Mouse (Mus musculus) cerebral cortex, adult 2 months (tissue): Measurements from ENCODE around the gene C2cd4c.

Experiments
- WGBS: fragments of 180-500 bp; shearing (Covaris S2); methylation state at CpG from one replicate; pipeline ENCODE4 v1.1.7; 2018; 5-methylcytosine and 5-hydroxymethylcytosine counted together

C2cd4c gene

GRCm38 (mm10) chr10:79612192-79613135 lies 1.4 kb downstream of the C2cd4c start:
- WGBS: 31% methylated on average over 51 of the region's 51 CpGs

GRCm38 (mm10) chr10:79611296-79611695 lies 2.5 kb downstream of the C2cd4c start:
- 55% methylated on average over 5 of the region's 5 CpGs for WGBS

DNA sequence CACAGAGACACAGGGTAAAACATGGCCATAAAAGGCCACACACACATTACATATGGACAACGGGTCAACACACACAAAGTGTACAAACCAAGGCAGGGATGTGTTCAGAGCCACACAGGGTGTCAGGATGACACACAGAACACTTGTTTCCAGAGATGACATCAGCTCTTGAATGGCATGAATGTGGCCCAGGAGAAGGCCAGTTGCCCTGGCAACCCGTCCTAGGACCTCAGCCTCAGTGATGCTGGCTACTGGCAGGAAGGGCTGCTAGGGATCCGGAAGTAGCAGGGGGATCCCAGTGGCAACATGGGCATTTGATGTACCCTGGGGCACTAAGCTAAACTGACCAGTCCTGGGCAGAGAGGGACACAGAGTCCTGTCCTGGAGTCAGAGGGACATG lies 4.5 kb downstream of the C2cd4c start:
- 62% methylated on average over 3 of the region's 3 CpGs for WGBS

DNA sequence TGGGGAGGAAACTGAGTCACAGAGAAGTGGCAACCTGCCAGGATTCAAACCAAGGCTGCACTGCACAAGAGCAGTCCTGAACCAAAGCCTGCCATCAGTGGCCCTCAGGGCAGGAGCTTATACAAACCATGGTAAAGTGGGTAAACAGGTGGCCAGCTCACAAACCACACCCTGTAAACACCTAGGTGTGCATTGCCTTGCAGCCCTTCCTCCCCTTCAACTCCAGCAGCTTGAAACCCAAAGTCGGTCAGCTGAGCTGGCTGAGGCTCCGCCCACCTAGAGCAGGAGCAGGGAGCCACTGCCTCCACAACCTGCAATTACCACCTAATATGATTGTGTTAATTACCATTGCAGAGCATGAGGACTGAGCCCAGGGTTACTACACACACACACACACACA lies 5.9 kb downstream of the C2cd4c start:
- 48% methylated on average over 2 of the region's 2 CpGs for WGBS

DNA sequence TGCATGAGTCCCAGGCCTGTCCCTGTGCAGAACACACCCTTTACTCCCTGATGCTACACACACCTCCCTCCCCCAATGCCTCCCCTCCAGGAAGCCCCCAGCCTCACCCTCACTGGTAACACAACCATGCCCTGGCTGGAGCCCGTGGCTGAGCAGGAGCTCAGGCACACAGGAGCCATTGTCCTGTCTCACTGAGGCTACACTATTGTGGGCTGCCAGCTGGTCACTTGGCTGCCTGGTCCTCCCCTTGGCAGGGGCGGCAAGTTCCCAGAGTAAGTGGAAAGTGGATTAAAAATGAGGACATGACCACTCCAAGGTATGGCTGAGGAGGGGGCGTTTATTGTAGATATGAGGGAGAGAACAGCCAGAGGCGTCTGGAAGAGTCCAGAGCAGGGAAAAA lies 7.3 kb downstream of the C2cd4c start:
- WGBS: 54% methylated on average over 4 of the region's 4 CpGs

DNA sequence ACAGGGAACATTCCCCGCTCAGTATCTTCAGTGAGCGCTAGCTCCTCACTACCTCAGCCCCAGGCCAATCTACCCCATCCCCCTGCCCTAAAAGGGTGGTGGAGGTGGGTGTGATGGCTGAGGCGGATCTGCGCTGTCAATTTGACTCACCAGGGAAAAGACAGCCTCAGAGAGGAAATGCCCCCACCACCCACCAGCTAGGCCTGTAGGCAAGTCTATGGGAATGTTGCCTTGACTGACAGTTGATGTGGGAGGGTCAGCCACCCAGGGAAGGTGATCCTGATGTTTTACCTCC lies 15.9 kb downstream of the C2cd4c start:
- 57% methylated on average over 4 of the region's 4 CpGs for WGBS

DNA sequence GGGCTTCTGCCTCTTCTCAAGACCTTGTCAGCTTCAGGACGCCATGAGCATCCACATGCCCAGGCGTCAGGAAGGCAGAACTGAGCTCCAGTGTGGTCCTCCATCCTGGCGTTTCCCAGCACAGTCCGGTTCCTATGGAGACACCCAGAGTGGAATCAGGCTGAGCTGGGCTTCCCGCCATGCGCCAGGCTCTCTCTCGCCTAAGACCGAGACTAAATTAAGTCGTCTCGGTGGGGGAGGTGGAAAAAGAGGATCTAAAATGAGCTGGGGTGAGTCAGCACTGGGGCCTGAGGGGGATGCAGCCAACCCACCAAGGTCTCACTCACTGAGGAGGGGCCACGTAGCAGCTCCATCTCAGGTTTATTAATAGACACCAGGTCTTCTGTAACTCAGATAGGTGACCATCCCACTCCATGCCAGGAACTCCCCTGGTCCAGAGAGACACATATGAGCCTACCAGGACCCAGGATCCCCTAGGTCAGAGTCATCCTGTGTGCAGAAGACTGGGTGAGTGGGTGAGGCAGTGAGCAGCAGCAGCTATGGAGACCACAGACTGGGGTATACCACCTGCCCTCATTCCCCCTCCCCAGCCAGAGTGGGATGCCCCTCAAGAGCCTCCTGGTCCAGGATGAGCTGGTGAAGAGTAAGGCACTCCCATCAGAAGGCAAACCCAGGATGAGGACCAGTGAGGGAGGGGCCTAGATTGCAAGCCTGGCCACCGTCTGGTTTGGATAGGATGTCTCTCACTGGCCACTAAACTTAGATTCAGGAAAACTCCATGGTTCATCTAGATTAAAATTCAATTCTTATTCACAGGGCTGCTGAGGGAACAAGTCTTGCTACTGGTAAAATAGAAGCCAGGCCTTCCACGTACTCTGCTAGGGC lies 16.5 kb downstream of the C2cd4c start:
- WGBS: 16% methylated on average over 13 of the region's 13 CpGs

- 56% methylated on average over 8 of the region's 8 CpGs for WGBS
These were observed 18.3 kb downstream of the C2cd4c start for GRCm38 (mm10) chr10:79595590-79595929.

DNA sequence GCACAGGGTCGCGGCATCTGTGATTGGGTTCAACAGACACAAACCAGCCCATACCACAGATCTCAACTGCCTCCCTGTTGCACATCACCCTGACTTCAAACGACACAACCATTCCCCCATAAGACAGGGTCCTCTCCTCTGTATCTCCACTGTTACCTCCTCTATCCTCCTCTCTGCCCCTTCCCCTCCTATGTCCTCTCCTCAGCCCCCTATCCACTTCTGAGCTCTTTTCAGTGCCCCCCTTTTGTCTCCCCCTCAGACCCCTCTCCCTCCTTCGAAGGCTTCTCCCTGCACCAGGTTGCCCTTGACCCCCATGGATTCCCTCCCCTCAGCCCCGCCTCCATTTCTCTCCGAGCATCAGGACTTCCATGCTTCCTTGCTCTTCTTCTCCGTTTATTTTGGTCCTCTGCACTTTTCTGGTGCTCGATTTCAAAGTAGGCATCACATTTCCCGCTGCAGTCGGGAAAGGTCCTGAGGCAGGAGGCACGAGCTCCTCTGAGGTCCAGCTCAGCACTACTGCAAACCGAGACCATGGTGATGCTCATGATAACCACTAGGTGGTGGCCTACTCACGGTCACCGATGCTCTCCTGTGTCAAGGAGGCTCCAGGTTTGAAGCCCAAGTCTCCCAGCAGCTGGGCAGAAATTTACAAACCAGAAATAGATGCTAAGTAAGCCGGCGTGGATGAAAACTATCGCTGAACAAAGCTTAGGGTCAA lies 18.8 kb downstream of the C2cd4c start:
- 17% methylated on average over 17 of the region's 17 CpGs for WGBS

GRCm38 (mm10) chr10:79594111-79594510 lies 19.7 kb downstream of the C2cd4c start:
- 58% methylated on average over 6 of the region's 6 CpGs for WGBS

GRCm38 (mm10) chr10:79590702-79591101 lies 23.1 kb downstream of the C2cd4c start:
- WGBS: 96% methylated on average over 1 of the region's 1 CpGs

- 80% methylated on average over 4 of the region's 4 CpGs for WGBS
These were observed 26.1 kb downstream of the C2cd4c start for GRCm38 (mm10) chr10:79587752-79588126.

DNA sequence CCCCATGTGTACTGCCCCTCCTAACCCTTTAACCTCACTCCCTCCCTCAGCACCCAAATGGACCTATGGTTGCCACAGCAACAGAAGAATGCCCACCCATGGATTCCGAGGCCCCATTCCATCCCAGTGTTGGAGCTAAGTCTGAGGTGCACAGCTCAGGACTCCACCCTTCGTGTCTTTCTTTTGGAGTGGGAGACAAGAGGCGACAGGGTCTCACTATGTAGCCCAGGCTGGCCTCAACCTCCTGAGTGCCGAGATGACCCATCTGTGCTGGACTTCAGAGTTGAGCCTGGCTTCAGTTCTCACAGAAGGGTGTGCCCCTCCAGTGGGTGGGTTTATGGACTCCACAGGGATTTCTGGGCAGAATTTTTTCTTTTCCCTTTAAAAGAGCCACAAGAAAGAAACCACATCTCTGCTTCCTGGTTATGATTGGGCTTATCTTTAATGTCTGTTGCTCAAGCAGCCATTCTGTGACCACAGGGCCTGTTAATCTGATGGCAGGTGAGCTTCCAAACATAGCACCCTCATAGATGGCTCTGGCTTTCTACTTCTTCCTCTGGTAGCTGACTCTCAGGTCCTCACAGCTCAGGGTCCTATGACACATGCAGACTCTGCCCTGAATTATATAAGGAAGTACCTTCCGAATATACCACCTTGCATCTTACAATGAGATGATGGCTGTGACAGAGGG lies 26.6 kb downstream of the C2cd4c start, which contains the start of gene Theg:
TSS of gene Theg (minus strand) at position 271 of the 691 bp plus-strand sequence.
- WGBS: 89% methylated on average over 5 of the region's 5 CpGs

GRCm38 (mm10) chr10:79586243-79586642 lies 27.6 kb downstream of the C2cd4c start:
- 85% methylated on average over 8 of the region's 8 CpGs for WGBS

GRCm38 (mm10) chr10:79585723-79586122 lies 28.1 kb downstream of the C2cd4c start:
- 90% methylated on average over 5 of the region's 5 CpGs for WGBS

- WGBS: 88% methylated on average over 6 of the region's 6 CpGs
These were observed 28.7 kb downstream of the C2cd4c start for GRCm38 (mm10) chr10:79585136-79585535.

DNA sequence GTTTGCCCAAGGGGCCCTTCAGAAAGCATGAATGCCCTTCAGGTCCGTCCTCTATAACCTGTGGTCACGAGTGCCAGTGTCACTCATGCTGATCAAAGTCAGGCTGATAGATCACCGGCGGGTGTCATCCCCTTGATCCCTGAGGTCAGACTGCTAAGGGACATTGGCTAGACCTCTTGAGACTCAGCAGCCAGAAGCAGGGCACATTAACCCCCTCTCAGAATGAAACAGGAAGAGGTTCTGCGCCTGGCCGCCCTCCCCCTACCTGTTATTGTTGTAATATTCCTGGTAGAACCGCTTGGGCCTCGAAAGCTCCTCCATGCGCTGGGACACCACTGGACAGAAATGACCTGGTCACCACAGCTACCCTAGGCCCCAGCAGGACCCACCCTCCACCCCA lies 29.4 kb downstream of the C2cd4c start:
- WGBS: 82% methylated on average over 9 of the region's 9 CpGs

DNA sequence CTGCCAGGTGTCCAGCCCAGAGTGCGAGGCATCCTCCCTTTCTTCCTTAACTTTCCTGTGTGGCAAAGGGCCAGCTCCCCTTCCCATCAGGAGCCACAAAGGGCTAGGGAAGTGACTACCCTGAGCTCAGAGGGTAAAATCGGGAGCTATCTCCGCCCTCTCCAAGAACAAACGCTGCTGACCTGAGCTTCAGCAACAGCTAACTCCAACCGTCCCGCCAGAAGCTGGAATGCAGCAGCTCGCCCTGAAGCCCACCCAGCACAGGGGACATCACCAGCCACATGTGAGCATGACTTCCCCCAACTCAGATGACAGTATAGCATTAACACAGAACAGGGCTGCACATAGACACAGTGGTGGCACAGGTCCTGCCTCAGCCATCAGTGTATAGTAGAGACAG lies 29.8 kb downstream of the C2cd4c start:
- 69% methylated on average over 7 of the region's 7 CpGs for WGBS

- WGBS: 92% methylated on average over 8 of the region's 8 CpGs
These were observed 32.3 kb downstream of the C2cd4c start for GRCm38 (mm10) chr10:79581501-79581900.

DNA sequence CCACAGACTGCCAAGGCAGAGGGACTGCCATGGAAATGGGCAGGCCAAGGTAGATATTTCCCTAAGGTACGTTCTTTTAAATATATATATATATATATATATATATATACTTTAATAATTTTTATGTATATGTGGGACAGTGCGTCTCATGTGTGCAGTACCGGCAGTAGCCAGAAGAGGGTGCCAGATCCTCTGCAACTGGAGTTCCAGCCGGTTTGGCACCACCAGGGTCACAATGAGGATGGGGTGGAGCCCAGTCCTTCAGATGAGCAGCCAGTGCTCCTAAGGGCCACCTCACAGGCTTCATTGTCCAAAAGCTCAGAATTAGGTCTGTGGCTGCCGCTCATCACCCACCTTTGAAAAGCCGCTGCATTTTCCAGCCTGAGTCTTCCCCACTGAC lies 33.0 kb downstream of the C2cd4c start:
- WGBS: 45% methylated on average over 6 of the region's 6 CpGs

- WGBS: 74% methylated on average over 7 of the region's 7 CpGs
These were observed 33.5 kb downstream of the C2cd4c start for GRCm38 (mm10) chr10:79580356-79580755.

DNA sequence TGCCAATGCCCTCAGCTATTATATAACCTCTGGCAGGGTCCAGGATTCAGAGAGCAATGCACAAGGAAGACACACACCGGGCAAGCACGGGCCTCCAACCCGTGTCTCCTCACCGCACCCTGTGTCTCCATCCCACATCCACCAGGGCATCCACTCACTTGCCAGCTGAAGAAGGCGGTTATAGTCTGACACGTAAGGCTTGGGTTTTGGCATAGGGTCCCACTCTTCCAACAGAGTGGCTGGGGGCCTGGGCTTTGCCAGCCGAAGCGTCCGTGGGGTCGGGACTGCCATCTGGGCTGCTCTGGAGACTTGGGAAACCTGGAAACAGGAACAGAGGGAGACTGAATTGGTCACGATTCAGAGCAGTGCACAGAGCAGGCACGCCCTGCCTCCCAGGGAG lies 34.0 kb downstream of the C2cd4c start:
- 67% methylated on average over 12 of the region's 12 CpGs for WGBS
